Mouse (Mus musculus): Measurements from ENCODE around the gene Ctcfl.
A peak's percentile ranks its signal among the peaks of the same experiment; 100 is the strongest.

GRCm38 (mm10) chr2:173083712-173084475 is 35.4 kb downstream of the Ctcfl start:
- TF ChIP-seq CTCF (IDR thresholded peaks at IDR 0.05; ENCODE audit: borderline replicate concordance, control insufficient read depth, extremely low read depth, insufficient read depth, low read length, poor library complexity), result no peak
- peak; percentile 36; the same call in 1 of the 2 replicates for TF ChIP-seq POLR2A (IDR thresholded peaks at IDR 0.05; ENCODE audit: control insufficient read depth, extremely low read depth, insufficient read depth, low read length, poor library complexity)

Data from thymus, adult 2 months (tissue).